Mouse (Mus musculus) gastrocnemius, postnatal 10 days (tissue): ENCODE measurements around the gene Islr. TPM values are rescaled to one million over a fixed set of nuclear protein-coding genes. Genes with fewer than 3 reads are reported as not detected.
A peak's percentile ranks its signal among the peaks of the same experiment; 100 is the strongest.
"Not testable (repeated sequence)": the region's sequence is repeated elsewhere in the genome, so short reads cannot be mapped to it uniquely, and the experiment has no call there.

Experiments
- DNase-seq: peaks from one replicate; pipeline ENCODE4 v3.0.0; 2021; ENCODE audit warnings: mixed read lengths
- long read RNA-seq, 2 experiments: library from polyadenylated mRNA; stranded (forward); transcript quantifications; one replicate each; pipeline ENCODE4 v2.0.0; 2021
- total RNA-seq, 2 experiments: library from RNA; stranded (reverse); gene quantifications; 2 replicates each; pipeline ENCODE4 v1.2.3; 2021

Gene Islr
- total RNA-seq, result 100 to 1,000 TPM in 1 of 2 experiments, 10 to 100 TPM in 1; 98.8 to 119 TPM
- long read RNA-seq, experiment 1, transcript Islr-201 (2 exons, 2,223 nt), result minor isoform, 16 of 177 reads
- long read RNA-seq, experiment 1, transcript Islr-202 (2 exons, 2,076 nt), result major isoform, 112 of 177 reads
- long read RNA-seq, experiment 1, partial matches to known transcripts, result 0 of 177 reads
- long read RNA-seq, experiment 1, other reads (novel, unspliced or antisense), result 49 of 177 reads
- long read RNA-seq, experiment 2, transcript Islr-202 (2 exons, 2,076 nt), result major isoform, 75 of 139 reads
- long read RNA-seq, experiment 2, transcript Islr-201 (2 exons, 2,223 nt), result minor isoform, 24 of 139 reads
- long read RNA-seq, experiment 2, partial matches to known transcripts, result 0 of 139 reads
- long read RNA-seq, experiment 2, other reads (novel, unspliced or antisense), result 40 of 139 reads

GRCm38 (mm10) chr9:58203516-58204447 is at the start of gene Islr, which contains the start of gene Islr2:
TSS of gene Islr (minus strand) at chr9:58204306.
TSS of gene Islr2 (minus strand) at chr9:58204319.
- DNase-seq, result peak; percentile 63

- not testable (repeated sequence) for DNase-seq
These were observed 49.7 kb upstream of the Islr start for GRCm38 (mm10) chr9:58253805-58254122.

- peak; percentile 92 for DNase-seq
These were observed 49.1 kb upstream of the Islr start, which contains the start of gene Stoml1 for GRCm38 (mm10) chr9:58253033-58253804. TSS of gene Stoml1 (plus strand) at chr9:58253164.

GRCm38 (mm10) chr9:58250730-58251129 is 46.6 kb upstream of the Islr start:
- not testable (repeated sequence) for DNase-seq

GRCm38 (mm10) chr9:58250322-58250721 is 46.2 kb upstream of the Islr start:
- DNase-seq, result no peak

GRCm38 (mm10) chr9:58249592-58250192 is 45.6 kb upstream of the Islr start, which contains the start of gene Pml:
TSS of gene Pml (minus strand) at chr9:58249786.
- DNase-seq, result peak; percentile 65

- DNase-seq, result no peak
These were observed 44.8 kb upstream of the Islr start for GRCm38 (mm10) chr9:58248746-58249413.

- DNase-seq, result peak; percentile 83
These were observed 43.1 kb upstream of the Islr start for GRCm38 (mm10) chr9:58247064-58247759.

GRCm38 (mm10) chr9:58246083-58246591 is 42.0 kb upstream of the Islr start:
- DNase-seq, result no peak

GRCm38 (mm10) chr9:58243696-58244095 is 39.6 kb upstream of the Islr start:
- no peak for DNase-seq

- DNase-seq, result no peak
These were observed 38.6 kb upstream of the Islr start for GRCm38 (mm10) chr9:58242696-58243095.

GRCm38 (mm10) chr9:58241780-58242485 is 37.8 kb upstream of the Islr start:
- no peak for DNase-seq

GRCm38 (mm10) chr9:58234502-58235015 is 30.5 kb upstream of the Islr start:
- no peak for DNase-seq

GRCm38 (mm10) chr9:58232374-58232773 is 28.3 kb upstream of the Islr start:
- no peak for DNase-seq

GRCm38 (mm10) chr9:58231746-58232145 is 27.6 kb upstream of the Islr start:
- no peak for DNase-seq

- DNase-seq, result no peak
These were observed 24.8 kb upstream of the Islr start for GRCm38 (mm10) chr9:58228777-58229466.

GRCm38 (mm10) chr9:58225915-58226913 is 22.1 kb upstream of the Islr start:
- peak; percentile 55 for DNase-seq
